Mouse (Mus musculus): ENCODE results near the gene Mmgt2. TPM values are rescaled to one million over a fixed set of nuclear protein-coding genes. Genes with fewer than 3 reads are reported as not detected.

Gene Mmgt2
- total RNA-seq, 2 experiments from 2014 or later, result 23.5 to 25.8 TPM

- DNase-seq (ENCODE audit: extremely low spot score in 1 of 2, low spot score in 2 of 2), result no peak
- intact Hi-C loops (cut with DNase I), result no loop called here
Measured at GRCm38 (mm10) chr11:62676290-62676596, 27.8 kb downstream of the Mmgt2 start.

GRCm38 (mm10) chr11:62678778-62679354 lies 30.4 kb downstream of the Mmgt2 start:
- intact Hi-C loops (cut with DNase I), result no loop called here
- DNase-seq (ENCODE audit: extremely low spot score in 1 of 2, low spot score in 2 of 2), result no peak

DNA sequence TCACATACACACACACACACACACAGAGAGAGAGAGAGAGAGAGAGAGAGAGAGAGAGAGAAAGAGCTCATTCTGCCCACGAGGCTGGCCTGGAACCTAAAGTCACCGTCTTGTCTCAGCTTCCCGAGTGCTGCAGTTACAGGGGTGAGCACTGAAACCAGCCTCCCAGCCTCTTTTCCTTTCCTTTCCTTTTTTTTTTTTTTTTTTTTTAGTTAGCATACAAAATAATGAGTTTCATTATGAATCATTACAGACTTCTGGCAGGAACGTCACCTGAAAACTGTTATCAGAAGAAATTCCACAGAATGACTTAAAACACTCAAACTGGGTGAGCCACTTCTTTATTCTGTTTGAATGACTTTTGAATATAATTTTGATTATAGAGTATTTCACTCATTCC lies 31.5 kb downstream of the Mmgt2 start:
- intact Hi-C loops (cut with DNase I), result no loop called here

GRCm38 (mm10) chr11:62691592-62691991 lies 43.1 kb downstream of the Mmgt2 start:
- intact Hi-C loops (cut with DNase I), result loop anchor here (5.0 kb wide), 1 partner anchor 79 kb away; no protein-coding TSS in a partner anchor
- DNase-seq (ENCODE audit: extremely low spot score in 1 of 2, low spot score in 2 of 2), result no peak

More for the DNA sequence above, 31.5 kb downstream of the Mmgt2 start:
- no peak for DNase-seq (ENCODE audit: extremely low spot score in 1 of 2, low spot score in 2 of 2)

DNA sequence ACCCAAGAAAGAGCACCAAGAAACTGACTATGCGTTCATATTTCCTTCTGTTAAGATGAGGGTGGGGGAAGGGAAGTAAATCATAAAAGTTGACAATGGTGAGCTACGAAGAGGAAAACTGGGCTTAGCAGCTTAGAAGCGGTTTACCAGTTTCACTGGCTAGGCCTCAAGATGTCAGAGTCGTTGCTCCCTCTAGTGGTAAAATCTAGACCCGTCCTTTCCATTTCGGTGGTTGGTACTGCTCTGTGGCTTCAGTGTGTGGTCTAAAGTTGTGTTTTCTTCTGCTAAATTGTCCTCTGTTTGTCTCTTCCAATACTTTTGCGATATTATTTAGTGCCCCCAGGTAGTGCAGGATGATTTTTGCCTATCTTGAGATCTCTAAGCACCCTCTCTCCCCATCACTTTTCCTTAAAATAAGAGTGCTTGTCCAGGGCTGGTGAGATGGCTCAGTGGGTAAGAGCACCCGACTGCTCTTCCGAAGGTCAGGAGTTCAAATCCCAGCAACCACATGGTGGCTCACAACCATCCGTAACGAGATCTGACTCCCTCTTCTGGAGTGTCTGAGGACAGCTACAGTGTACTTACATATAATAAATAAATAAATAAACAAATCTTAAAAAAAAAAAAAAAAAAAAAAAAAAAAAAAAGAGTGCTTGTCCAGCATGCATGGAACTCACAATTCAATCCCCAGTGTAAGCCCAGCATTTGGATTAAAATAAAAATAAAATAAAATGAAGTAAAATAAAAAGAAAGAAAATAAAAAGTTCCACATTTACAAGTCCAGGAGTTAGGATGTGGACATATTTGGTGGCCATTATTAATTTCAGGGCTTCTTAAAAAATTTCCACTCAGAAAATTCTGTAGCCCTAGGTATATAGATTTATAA lies 45.1 kb downstream of the Mmgt2 start:
- intact Hi-C loops (cut with DNase I), result loop anchor here (5.0 kb wide), 1 partner anchor 81 kb away; no protein-coding TSS in a partner anchor
- peak in 1 of 2 experiments; percentile 21 for DNase-seq (ENCODE audit: extremely low spot score in 1 of 2, low spot score in 2 of 2)

- no peak for DNase-seq (ENCODE audit: extremely low spot score in 1 of 2, low spot score in 2 of 2)
- intact Hi-C loops (cut with DNase I), result no loop called here
Measured at GRCm38 (mm10) chr11:62695126-62695525, 46.7 kb downstream of the Mmgt2 start.

DNA sequence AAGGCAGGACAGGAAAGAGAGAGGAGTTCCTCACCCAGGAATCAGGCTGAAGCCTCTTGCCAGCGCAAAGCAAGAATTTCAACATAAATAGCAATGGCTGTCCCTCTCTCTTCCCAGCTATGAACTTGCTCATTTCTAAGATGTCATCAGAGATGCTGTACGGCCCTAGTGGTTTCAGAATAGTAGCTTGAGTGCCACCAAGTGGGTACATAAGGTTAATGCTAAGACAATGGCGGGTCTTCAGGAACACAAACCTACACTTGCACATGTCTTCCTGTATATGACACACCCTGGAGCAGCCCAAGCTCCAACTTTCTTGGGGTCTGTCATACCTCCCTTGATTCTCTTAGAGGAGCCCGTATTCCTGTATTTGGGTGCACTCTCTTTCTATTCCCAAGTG lies 51.3 kb downstream of the Mmgt2 start:
- DNase-seq (ENCODE audit: extremely low spot score in 1 of 2, low spot score in 2 of 2), result no peak
- intact Hi-C loops (cut with DNase I), result no loop called here

DNA sequence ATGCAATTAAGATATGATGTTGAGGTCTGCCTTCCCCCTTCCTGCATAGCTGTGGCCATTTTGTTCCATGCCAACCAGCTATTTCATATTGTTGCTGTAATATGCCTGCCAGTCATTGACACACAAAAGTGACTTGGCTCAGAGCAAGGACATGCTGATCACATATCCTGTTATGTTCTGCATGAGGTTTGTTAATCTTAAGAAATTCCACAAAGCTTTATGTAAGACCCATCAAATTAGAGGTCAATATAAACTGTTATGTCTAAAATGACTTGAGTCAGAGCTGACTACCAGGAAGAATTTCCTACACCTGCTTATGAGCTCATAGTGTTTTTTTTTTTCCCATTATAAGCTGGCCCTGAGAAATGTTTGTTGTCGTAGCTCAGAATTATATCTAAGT lies 52.8 kb downstream of the Mmgt2 start:
- DNase-seq (ENCODE audit: extremely low spot score in 1 of 2, low spot score in 2 of 2), result no peak
- intact Hi-C loops (cut with DNase I), result no loop called here

DNA sequence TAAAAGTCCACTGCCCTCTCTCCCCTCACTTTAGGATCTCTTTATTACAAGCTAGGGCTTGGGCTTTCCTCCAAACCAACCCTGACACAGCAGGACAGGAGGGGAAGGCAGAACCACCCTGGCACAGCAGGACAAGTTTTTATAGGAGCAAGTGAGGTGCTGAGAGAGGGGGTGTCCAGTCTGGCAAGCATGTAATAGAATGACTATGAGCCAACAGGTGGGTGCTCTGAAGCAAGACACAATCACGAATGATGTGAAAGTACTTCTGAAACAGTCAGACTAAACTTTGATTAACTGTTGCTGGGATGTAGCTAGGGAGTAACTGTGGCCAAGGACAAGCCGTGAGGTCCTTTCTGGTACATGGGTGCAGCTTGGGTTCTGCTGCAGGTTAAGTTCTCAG lies 57.7 kb downstream of the Mmgt2 start:
- DNase-seq (ENCODE audit: extremely low spot score in 1 of 2, low spot score in 2 of 2), result no peak
- intact Hi-C loops (cut with DNase I), result no loop called here

DNA sequence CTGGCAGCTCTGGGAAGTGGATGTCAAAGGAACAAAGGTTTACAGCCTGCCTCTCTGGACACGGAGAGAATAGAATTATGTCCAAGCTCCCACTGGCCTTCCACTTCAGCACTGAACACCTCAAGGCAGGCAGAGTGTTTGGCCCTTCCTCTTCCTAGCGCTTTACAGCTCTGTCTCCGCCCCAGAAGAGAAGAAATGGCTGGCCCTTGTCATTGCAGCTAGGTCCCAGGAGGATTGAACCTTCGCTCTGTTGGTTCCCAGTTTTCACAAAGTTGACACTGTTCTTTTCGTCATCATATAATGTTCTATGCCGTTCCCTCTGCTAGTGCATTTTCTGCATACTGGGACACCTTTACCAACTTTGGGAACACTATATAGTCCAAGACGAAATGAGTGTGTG lies 59.8 kb downstream of the Mmgt2 start:
- DNase-seq (ENCODE audit: extremely low spot score in 1 of 2, low spot score in 2 of 2), result no peak
- intact Hi-C loops (cut with DNase I), result no loop called here

- intact Hi-C loops (cut with DNase I), result no loop called here
- no peak for DNase-seq (ENCODE audit: extremely low spot score in 1 of 2, low spot score in 2 of 2)
Measured at GRCm38 (mm10) chr11:62710657-62711056, 62.2 kb downstream of the Mmgt2 start.

Other genes starting within 250 kb of the Mmgt2 start
- gene Pigl, start 190.2 kb upstream of the Mmgt2 start, total RNA-seq (2021), result 1 to 10 TPM; 6.5 to 6.8 TPM
- 100 to 1,000 TPM; 260 to 273 TPM for gene Ncor1, start 190.1 kb upstream of the Mmgt2 start, total RNA-seq (2021)
- gene Cenpv, start 109.4 kb upstream of the Mmgt2 start, total RNA-seq (2021), result 10 to 100 TPM; 38.0 to 42.0 TPM
- 1,000 to 10,000 TPM; 1,760 to 1,780 TPM for gene Ubb, start 97.5 kb upstream of the Mmgt2 start, total RNA-seq (2021)
- 10 to 100 TPM; 27.8 to 30.0 TPM for gene Trpv2, start 74.2 kb upstream of the Mmgt2 start, total RNA-seq (2021)
- 10 to 100 TPM; 13.0 to 14.2 TPM for gene Lrrc75a, start 141 bp upstream of the Mmgt2 start, total RNA-seq (2021)
- gene Zfp287, start 83.2 kb downstream of the Mmgt2 start, total RNA-seq (2021), result 10 to 100 TPM; 16.8 to 19.1 TPM
- not detected for gene Gm10428, start 104.4 kb downstream of the Mmgt2 start, total RNA-seq (2021)
- gene Zfp286, start 140.8 kb downstream of the Mmgt2 start, total RNA-seq (2021), result 10 to 100 TPM; 23.5 to 24.5 TPM
- 1 to 10 TPM; 4.8 to 6.0 TPM for gene Trim16, start 171.6 kb downstream of the Mmgt2 start, total RNA-seq (2021)
- gene Fbxw10, start 198.4 kb downstream of the Mmgt2 start, total RNA-seq (2021), result under 1 TPM; 0.71 to 0.92 TPM
- 10 to 100 TPM; 19.8 to 21.6 TPM for gene Tvp23b, start 230.8 kb downstream of the Mmgt2 start, total RNA-seq (2021)